Mouse (Mus musculus) gastrocnemius, postnatal 14 days (tissue): ENCODE results near the gene Nostrin. TPM values are rescaled to one million over a fixed set of nuclear protein-coding genes. Genes with fewer than 3 reads are reported as not detected.
A peak's percentile ranks its signal among the peaks of the same experiment; 100 is the strongest.

Experiments
- DNase-seq: peaks from one replicate; pipeline ENCODE4 v3.0.0; 2021; ENCODE audit warnings: mixed read lengths
- intact Hi-C: fragments of 180-260 bp; cut with DNase I; formaldehyde crosslinking; loops from one replicate; pipeline ENCODE4 v1.15.1; 2025; ENCODE audit warnings: low total_unique reads
- long read RNA-seq, 2 experiments: library from polyadenylated mRNA; stranded (forward); transcript quantifications; one replicate each; pipeline ENCODE4 v2.0.0; 2021
- total RNA-seq, 2 experiments: library from RNA; stranded (reverse); gene quantifications; 2 replicates each; pipeline ENCODE4 v1.2.3; 2021

Gene Nostrin
- 1 to 10 TPM; 1.3 to 2.1 TPM for total RNA-seq
- long read RNA-seq, experiment 1, result 0 reads
- long read RNA-seq, experiment 2, partial matches to known transcripts, result 0 of 1 reads
- long read RNA-seq, experiment 2, other reads (novel, unspliced or antisense), result 0 of 1 reads

DNA sequence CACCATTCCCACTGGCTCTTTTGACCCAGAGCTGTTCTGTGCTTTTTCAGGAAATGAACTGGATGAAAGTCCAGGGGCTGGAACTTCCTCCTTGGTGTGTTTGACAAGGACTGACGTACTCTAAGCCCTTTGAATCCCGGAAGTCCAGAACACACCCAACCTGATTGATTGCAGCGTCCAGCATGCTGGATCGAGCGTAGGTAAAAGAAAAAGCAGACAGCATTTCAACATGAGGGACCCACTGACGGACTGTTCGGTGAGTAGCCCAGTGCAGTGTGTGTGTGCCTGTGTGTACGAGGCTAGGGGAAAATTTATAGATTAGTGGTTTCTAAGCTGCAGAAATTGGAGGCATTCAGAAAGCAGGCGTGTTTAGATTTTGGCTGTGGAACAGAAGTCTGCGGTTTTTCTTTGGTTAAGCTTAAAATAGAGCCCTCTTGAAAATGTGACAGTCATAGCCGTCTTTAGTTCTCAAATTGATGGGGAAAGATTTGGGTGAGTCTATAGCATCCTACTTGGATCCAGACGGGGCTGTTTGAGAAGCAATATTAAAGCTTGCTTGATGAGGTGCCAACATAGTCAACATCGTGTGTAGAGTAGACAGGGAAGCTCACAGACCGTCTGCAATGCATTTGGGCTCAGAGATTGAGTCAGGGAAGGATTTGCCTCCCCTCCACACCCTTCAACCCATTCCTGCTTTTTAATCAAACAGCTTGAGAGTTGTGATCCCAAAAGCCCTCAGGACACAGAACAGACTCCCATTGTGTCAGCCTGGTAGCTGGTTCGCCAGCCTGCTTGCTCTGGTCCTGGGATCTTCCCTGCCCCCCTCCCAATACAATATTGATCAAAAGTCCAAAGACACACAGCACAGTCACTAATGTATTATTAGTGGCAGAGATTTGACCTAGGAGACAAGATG is at the start of gene Nostrin:
Gene Nostrin, plus strand, starts transcription at position 140 of the 916 bp plus-strand sequence.
- no peak for DNase-seq
- intact Hi-C loops, result no loop called here

DNA sequence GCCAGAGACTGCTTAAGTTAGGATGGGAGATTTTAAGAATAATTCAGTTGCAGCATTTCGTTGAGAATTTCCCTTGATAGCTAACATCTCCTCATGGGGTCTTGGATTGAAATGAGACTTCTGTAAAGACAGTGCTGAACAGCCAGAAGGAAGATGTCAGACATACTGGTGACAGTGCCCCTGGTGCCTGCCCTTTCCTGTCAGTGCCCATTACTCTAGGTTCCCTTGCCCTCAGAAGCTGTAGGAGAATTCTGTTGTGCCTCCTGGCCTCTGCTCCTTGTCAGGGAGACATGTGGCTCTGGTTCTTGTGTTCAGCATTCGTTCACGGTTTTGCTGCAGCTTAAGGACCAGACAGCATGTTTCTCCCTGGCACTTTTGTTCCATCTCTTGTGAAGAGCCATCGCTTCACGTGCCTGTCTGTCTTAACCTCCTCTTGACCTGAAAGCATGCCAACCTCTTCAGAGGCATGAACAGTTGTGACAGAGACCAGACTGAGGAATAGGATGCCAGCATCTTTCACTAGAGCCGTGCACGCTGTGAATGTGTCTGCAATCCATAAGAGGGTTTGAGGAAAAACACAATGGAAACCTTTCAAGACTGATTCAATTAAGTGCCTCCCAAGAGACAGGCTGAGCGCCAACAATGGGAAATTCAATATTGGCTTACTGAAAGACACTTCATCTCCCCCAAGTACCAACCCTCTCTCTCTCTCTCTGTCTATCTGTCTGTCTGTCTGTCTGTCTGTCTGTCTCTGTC is 48.9 kb upstream of the Nostrin start:
- DNase-seq, result no peak
- intact Hi-C loops, result no loop called here

DNA sequence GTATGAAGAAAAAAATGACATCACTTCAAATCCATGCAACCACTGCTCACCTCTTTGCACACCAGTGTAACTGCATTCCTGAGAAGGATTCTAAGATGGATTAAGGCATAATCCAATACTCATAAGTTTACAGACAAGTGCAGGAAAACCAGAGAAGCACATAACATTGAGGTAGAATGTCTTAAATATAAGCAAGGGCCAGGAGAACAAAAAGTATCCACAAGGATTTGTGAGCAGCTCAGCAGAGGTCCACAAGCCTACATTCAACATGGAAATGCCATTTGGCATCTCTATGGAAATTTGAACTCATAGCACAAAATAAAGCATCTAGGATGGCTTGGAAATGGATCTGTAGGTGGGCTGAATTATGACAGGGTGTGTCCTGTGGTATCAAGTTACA is 39.8 kb upstream of the Nostrin start:
- intact Hi-C loops, result no loop called here
- DNase-seq, result no peak

DNA sequence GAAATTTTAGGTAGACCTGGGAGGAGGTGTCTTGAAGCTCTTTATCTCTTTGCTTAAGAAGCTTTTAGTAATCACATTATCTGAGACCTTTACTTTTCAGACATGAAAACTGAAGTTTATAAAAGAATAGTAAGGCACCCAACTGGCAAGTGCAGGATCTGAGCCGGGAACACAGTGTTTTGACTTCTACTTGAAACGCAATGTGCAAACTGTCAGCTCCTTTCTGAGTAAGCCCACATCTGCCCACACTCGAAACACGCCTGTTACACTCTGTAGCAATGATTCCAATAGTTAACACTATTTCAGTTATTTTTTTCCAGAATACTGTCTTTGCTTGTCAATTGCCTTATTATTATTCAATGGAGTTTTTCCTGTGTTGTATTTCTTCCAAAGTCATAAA is 38.8 kb upstream of the Nostrin start:
- intact Hi-C loops, result no loop called here

DNA sequence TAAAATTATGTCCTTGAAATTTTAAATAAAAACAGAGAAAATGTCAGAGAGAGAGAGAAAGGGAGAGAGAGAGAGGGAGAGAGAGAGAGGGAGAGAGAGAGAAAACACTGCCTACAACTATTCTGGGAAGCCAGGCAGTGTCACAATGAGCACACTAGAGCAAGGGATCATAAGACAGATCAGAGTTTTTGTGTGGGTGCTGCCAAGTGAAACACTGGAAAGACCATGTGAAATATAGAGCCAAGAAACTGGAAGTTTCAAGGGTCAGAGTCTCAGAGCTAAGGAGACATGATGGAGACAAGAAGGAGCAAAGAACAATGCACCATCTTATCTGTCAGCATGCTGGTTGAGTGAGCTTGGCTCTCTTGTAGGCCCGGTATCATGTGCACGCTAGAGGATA is 38.1 kb upstream of the Nostrin start:
- intact Hi-C loops, result no loop called here
- DNase-seq, result no peak

More for the DNA sequence above, 38.8 kb upstream of the Nostrin start:
- DNase-seq, result no peak

DNA sequence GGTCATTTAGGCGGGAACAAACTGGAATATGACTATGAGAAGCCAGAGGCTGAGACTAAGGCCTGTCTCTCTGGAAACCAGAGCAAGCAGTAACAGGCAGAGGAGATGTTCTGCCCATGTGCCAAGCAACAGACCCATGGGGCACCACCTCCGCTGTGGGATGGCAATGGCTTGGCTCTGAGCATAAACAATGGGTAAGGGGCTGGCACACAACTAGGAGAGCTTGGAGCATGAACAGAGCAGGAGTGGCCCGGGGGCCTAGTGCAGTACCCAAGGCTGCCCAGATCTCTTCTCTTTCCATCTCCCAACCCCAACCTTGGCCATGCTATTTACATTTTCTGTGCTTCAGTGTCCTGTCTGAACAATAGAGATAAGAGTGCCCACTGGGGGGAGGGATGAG is 36.9 kb upstream of the Nostrin start:
- DNase-seq, result no peak
- intact Hi-C loops, result no loop called here

DNA sequence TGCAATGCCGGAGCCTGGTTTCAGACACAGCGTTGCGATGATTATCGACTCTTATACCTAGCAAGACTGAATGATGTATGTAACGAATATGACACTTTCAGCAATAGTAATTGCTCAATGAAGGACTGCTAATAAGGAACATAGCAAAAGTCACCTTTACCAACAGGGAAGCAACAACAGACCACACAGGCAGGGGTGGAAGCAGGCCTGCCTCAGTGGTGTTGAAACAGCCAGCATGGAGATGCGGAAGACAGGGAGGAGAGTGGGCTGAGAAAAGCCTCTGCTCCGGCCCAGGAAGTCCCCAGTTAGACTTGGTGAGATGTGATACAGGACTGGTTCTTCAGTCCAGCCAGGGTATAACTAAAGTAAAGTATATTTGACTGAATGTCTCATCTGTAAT is 36.5 kb upstream of the Nostrin start:
- intact Hi-C loops, result no loop called here

DNA sequence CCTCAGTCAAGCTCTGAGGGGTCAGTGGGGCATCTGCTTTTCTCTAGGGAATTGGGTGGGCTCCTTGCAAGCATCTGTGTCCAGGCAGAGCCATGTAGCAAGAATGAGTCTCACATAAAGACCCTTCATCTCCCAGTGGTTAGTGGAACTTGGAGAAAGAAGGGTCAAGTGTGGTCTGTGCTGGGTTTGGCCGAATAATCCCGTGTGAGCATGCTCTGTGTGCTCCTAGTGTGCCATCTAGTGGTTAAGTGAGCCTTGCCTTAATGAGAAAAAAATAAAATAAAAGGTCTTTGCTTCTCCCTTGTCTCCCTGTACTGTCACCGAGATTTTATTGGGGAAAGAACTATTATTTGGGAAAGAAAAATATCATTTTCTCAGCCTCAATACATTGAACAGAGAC is 34.9 kb upstream of the Nostrin start:
- DNase-seq, result peak; percentile 30

More for the DNA sequence above, 36.5 kb upstream of the Nostrin start:
- DNase-seq, result no peak

DNA sequence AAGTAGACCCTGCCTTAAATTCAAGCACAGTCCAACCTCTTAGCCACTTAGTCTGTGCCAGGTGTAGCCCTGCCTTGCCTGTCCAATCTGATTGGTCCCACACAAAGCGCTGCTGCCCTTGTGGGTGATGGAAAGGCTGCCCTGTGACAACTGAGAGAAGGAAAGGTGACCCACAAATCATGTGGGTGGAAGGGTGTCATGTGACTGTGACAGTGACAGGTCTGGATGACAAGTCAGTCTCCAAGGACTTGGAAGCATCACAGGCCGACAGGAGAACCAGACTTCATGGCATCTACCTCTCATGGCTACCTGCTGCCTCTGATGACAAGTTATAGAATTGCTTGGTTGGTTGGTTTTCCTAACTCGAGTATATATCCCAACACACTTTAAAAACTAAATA is 32.1 kb upstream of the Nostrin start:
- DNase-seq, result no peak
- intact Hi-C loops, result loop anchor here (5.0 kb wide), 1 partner anchor 321 kb away; no protein-coding TSS in a partner anchor

More for the DNA sequence above, 34.9 kb upstream of the Nostrin start:
- intact Hi-C loops, result loop anchor here (5.0 kb wide), 1 partner anchor 318 kb away; no protein-coding TSS in a partner anchor

DNA sequence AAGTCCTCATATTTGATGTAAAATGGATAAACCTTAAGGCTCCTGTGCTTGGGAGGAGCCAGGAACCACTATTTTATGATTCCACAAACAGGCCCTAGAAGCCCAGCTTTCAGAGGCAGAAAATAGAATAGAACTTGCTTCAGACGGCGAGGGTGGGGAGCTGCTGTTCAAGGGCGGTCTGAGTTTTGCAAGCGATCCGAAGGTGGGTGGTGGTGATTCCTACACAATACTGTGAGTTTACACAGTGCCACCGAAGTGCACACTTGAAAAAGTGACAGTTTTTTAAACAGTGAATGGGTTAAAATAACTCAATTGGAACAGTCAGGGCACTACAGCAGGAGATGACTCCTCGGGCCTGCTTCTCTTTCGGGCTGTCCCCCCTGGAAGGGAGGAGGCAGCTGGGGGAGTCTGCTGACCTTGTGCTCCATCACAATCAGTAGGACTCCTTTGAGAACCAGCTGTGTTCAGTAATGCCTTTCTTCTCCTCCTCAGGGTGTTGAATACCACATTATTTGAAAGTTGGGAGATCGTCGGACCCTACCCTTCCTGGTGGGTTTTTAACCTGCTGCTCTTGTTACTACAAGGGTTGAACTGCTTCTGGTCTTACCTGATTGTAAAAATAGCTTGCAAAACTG is 31.0 kb upstream of the Nostrin start:
- DNase-seq, result no peak
- intact Hi-C loops, result loop anchor here (5.0 kb wide), 1 partner anchor 322 kb away; no protein-coding TSS in a partner anchor

DNA sequence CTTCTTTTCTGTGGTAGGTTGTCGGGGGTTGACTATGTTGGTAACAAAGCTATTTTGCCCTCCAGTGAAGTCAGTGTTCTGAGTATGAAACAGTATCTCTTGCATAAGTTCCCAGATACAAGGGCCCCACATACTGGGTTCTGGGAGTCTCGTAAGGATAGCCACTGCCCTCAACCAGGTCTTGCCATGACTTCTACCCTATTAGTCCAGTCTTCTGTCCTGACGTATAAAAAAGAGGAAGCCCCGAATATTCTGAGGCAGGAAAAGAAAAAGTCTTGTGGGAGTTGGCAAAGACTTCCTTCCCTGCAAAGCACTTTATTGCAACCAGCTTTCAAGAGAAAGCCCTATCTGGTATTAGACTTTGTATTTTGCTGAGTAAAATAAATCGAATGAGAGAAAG is 26.4 kb upstream of the Nostrin start:
- intact Hi-C loops, result no loop called here
- DNase-seq, result no peak

DNA sequence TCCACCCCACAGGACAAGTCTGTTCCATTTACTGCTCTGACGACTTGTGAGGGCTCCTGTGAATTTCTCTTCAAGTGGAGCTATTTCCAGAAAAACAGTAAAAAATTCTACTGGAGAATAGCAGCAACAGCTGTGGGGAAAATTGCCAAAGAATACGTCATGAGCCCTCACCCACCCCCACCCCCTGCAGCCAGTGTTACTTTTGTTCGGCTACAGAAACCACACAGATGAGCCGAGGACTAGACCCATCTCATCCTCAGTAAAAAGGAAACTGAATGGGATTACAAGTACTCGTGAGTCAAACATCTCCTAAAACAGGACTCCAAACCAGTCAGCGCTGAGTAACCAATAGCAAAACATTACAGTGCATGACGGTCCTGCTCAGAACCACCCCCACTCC is 25.9 kb upstream of the Nostrin start:
- DNase-seq, result peak; percentile 10
- intact Hi-C loops, result no loop called here

DNA sequence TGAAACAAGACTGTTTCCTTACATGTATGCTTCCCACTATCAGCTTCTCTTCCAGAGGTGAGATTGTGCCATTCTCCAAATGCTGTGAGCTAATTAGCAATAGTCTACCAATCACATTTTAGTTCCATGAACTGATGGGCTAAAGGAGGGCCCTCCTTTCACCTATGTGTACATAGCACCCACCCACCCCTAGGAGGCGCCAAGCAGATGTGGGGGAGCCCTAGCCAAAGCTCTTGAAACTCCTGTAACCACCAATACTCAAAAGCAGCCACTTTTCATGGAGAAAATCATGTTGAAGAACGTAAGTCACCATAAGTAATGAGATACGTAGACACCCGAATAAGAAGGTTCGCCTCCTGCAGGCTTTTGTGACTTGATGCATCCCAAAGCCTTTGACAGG is 23.0 kb upstream of the Nostrin start:
- intact Hi-C loops, result no loop called here
- DNase-seq, result no peak

DNA sequence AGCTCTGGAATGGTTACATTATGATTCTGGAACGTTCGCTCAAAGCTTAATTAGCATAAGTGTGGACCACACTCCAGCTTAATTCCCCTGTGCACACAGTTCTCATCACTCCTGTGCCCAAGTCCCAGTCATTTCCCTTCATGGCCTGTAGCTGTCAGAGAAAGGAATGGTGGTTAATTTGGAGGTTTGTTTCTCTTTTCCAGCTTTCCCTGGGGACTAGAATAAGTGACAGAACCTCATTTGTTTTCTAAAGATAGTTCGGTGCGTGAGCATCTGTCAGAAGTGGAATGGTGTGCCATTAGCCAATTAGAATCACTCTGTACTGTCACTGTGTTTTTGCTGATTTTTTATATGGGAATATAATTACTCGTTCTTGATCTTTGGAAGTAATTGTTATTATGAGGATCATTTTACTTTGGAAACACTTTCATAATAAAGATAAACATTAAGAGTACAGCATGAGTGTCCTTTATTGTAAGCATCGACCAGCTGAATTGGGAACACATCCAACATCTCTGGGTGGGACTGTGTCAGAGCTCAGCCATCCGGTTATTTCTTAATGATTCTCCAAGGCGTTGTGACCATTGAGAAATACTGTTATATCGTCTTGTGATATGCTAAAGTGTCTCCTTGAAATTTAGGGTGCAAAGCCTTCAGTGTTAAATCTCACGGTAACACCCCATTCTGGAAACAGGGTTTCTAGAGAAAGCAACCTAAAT is 21.6 kb upstream of the Nostrin start:
- intact Hi-C loops, result no loop called here
- DNase-seq, result no peak

DNA sequence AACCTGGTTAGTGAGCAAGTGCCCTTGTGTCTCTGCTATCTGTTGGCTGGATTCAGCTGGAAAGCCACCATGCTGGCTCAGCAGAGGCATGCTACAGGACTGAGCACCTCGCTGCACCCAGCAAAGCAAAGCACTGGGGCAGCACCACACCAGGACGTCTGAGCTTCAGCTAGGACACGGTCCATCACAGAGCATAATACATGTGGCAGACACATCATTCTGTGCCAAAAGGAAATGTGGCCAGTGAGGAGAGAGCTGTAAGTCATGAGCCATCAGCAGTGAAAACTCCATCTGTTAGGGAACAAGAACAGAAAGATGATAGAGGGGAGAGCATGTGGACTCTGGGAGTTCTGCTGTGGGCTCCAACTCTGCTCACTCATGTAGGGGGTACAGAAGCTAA is 19.7 kb upstream of the Nostrin start:
- intact Hi-C loops, result no loop called here
- DNase-seq, result no peak

DNA sequence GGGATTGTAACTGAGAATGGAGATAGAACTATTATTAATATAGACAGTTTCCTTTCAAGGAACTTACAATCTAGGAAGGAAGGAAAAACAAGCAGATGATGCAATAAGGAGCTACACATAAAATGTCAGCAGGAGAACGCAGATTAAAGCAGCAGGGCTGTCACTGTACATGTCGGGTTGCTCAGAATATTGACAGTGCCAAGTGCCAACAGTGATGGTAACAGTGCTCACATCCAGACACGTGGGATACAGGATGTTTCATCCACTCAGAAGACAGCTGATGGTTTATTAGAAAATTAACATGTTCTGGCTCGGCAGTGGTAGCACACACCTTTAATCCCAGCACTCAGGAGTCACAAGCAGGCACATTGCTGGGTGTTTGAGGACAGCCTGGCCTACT is 18.8 kb upstream of the Nostrin start:
- DNase-seq, result no peak
- intact Hi-C loops, result no loop called here

DNA sequence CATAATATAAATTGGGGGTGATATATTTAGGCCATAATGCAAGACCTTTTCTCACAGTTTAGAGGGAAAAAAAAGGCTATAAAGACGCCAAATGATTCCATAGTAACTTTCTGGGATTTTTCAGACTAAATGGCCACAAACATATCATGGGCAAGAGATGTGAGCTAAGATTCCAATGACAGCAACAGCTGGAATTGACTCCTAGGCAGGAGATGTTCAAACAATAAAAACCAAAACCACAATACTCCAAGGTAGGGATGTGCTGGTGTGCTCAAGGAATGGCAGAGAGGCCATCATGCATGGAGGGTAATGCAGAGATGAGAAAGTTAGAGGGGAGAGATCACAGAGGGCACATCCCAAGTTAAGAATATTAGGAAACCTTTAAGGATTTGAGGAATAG is 16.6 kb upstream of the Nostrin start:
- no peak for DNase-seq
- intact Hi-C loops, result no loop called here

DNA sequence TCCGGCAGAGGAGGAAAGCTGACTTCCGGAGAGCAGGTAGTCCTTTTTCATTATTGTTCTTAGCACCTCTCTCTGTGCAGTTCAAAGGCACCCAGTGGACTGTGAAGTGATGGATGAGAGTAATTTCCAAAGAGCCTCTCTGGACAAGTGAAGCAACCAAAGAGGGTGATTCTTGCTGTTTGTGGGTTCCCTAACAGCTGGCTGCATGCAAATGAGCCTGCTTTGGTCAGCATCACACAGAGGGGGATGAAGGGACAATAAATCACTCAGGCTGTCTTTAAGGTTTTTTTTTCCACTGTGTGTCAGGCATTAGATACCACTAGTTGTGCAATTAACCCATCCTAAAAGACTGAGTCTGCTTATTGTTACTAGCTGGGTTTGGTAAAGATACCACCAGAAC is 15.9 kb upstream of the Nostrin start:
- no peak for DNase-seq
- intact Hi-C loops, result no loop called here

DNA sequence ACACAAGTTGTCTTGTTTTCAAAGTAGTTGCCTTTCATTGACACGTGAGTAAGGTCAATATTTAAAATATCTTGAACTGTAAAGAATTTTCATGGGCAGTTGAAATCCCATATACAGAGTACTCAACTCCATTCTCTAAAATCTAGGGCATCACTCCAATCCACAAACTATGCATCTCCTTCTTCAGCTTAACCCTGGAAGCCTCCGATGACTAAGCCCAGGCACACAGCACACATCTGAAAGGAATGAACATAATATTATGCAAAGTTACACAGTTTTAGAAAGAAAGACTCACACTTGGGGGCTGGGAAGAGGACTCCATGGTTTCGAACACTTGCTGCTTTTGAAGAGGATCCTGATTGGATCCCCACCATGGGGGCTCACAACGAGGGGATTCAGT is 13.9 kb upstream of the Nostrin start:
- intact Hi-C loops, result no loop called here
- no peak for DNase-seq
